Mouse (Mus musculus): Measurements from ENCODE around the gene B3gnt8.
A peak's percentile ranks its signal among the peaks of the same experiment; 100 is the strongest.

B3gnt8 gene

GRCm38 (mm10) chr7:25619722-25619991 lies 6.8 kb upstream of the B3gnt8 start:
- peak in 1 of 2 experiments; percentile 17 for DNase-seq

GRCm38 (mm10) chr7:25620101-25620500 lies 6.4 kb upstream of the B3gnt8 start:
- peak in 1 of 2 experiments; percentile 2 for DNase-seq

DNA sequence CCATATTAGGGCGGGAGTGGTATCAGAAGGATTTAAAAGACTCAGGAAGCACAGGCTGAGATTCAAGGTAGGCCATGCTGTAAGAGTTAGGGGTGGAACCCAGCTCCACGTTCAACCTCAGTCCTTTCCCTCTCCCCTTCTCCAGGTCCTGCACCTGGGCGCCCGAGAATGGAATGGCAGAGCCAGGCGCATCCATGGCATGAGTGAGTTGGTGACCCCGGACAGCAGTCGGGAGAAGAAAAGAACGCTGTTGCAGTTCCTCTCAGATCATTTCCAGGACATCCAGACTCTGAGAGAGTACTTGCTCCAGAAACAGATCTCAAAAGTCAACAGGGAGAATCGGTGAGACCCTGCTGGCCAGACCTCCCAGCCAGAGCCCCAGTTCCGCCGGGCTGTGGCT lies 5.7 kb upstream of the B3gnt8 start:
- no peak for DNase-seq

DNA sequence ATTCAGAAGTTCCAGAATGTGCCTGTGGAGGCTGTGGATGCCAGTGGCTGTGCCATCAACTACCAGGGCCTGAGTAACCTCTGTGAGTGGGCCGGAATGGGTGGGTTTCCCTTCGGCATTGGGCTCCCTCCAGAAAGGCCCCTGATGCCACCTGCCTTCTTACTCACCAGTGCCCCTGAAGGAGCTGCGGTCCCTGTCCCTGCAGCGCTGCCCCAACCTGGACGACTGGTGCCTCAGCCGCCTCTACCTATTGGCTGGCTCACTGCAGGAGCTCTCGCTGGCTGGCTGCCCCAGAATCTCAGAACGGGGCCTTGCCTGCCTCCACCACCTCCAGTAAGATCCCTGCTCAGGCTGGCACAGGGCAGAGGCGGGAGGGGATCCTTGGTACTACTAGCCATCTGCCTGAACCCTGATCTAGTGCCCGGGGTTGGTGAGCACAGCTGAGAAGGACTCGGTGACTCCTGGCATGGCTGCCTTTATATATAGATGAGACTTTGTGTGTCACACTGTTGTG lies 2.5 kb upstream of the B3gnt8 start:
- no peak for DNase-seq

GRCm38 (mm10) chr7:25624851-25625250 lies 1.6 kb upstream of the B3gnt8 start:
- no peak for DNase-seq

GRCm38 (mm10) chr7:25625594-25626250 lies 732 bp upstream of the B3gnt8 start:
- DNase-seq = peak; percentile 30 to 75

DNA sequence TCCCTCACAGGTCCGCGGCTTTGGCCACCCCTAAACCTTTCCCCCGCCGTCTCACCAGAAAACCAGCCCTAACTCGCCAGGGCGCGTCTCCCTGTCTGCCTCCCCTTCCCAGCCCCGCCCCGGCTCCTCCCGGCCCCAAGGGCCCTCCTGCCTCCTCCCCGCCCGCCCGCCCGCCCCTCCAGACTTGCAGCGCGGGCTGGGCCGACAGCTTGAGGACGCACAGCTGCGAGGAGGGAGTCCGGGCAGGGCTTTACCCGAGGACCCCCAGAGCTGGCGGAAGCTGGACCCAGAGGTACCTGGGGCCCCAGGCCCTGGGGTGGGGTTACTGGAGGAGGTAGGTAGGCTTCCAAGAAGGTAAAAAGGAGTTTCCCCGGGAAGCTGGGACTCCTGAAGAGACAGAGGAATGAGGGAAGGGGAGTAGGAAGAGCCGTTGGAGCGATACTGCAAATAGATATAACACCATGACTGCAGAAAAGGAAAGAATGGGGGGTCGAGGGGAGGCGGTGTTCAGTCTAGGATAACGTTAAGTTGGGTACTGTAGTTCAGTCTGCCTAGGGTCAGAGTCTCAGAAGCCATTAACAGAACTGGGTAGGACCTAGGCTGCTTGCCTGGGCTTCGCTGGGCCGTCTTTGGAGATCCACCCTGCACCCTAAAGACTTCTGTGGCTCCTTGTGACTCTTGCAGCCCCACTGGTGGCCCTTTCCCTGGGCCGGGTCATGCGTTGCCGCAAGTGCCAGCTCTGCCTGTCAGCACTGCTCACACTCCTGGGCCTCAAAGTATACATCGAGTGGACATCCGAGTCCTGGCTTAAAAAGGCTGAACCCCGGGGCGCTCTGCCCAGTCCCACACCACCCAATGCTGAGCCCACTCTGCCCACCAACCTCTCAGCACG lies 1.2 kb downstream of the B3gnt8 start:
- DNase-seq = peak; percentile 83 to 85

- DNase-seq = no peak
These were observed 1.8 kb downstream of the B3gnt8 start for GRCm38 (mm10) chr7:25628323-25628620.

DNA sequence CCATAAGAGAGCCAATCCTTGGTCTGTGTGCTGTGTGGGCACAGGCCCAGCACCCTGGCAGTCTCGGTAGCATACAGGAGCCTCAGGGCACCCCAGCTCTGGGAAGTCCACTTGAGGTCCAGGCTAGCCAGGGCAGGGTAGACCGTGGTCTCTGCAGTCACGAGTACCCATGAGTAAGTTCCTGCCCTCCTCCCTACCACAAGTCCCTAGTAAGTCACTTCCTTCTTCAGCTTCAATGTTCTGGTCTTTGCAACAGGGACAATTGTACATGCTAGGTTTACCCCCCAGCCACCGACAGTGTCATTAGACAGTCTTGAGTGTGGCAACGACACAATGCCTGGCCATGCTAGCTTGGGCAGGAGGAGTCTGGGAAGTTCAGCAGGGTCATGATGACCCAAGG lies 6.2 kb downstream of the B3gnt8 start:
- DNase-seq = no peak

DNA sequence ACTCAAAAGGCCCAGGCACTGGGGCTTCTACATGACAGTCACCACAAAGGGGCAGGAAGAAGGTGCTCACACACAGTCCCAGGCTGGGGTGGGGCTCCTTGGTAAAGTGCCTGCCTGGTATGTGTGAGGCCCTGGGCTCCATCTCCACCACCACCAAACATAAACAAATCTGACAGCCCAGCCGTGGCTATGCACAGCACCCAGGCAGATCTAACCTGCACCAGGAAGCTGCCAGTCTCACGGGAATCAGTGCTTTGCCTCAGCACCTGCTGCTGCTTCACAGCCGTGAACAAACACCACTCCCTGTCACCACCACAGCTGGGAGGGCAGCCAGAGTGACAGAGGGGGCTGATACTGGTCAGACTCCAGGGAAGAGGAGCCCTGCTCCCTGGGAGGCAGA lies 9.9 kb downstream of the B3gnt8 start:
- DNase-seq = no peak

DNA sequence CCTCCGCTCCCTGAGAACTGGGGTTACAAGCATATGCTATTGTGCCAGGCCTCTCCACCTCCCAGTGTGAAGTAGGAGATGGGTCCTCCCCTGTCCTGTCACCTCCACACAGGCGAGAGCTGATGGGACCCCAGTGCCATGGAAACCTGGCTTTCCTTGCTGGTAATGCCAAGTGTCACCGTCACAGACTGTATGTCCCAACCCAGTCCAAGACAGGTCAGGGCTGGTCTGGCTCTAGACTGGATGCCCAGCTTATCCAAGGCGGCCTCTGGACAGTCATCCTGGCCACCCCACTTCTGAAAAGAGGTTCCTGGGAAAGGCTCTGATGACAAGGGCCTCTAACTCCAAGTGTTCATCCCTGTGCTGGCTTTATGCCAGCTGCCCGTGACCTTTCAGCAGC lies 10.6 kb downstream of the B3gnt8 start:
- no peak for DNase-seq

DNA sequence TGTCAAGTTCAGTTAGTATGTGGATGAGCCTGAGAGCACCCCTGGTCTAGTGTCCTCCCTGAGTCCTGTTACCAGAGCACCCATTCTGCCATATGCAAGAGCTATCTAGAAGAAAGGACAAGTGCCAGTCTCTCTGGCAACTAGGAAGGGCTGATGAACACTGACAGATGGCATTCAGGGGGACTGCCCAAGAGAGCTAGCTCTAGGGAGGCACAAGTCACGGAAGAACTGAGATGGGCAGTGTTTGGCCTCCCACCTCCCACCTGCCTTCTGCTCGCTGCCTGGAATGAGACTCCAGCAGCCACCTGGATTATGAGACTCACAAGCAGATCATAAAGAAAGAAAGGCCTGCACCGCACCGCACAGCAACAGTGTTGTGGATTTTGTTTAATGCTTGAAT lies 13.3 kb downstream of the B3gnt8 start:
- no peak for DNase-seq

DNA sequence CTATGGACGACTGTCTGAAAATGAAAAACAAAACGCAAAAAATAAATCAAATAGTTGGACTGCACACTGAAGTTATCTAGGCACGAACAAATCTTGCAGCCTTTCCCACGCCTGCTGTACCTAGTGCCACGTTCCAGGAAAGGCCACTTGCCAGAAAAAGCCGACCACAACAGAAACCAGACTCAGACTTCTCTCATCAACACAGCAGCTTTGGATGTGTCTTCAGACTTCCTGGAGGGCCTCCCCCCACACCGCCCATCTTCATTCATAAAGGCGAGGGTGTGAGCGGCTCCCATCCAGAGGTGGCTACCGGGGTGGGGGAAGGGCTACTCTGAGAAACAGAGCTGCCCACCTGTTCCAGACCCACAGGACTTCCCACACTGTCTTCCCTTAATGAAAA lies 17.7 kb downstream of the B3gnt8 start:
- DNase-seq = no peak

DNA sequence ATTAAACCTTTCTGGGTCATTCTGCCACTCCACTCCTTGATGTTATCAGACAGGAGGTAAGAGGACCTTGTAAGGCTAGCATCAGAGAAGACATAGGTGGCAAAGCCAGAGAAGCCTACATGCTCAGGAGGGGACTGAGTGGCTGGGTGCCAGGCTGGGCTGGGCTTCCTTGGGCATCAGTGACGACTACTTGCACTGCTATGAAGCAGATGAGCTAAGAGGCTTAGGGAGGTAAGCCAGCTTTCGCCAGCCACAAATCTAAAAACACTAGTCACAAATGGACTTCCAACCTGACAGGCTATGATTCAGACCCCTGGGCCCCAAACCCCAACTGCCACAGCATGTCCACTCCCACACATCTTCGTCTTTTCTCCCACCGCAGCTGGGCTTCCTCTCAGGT lies 18.2 kb downstream of the B3gnt8 start:
- no peak for DNase-seq

DNA sequence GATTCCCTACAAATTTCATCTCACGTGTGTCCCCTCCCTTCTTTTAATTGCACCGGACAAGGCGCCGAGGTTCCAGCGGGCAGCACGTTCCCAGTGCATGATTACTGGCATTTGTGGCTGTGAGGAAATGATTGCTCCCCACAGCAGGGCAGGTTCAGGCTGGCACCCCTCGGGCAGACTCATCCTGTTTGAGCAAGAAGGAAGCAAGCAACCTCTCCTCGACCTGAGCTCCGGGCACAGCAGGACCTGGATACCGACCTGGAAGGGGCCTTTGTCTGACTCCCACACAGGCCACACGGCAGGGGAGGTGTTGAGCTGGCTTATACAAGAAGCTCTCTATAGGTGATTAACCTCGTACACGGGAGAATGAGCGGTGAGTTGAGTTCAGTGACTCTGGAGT lies 18.6 kb downstream of the B3gnt8 start:
- peak; percentile 37 to 42 for DNase-seq

DNA sequence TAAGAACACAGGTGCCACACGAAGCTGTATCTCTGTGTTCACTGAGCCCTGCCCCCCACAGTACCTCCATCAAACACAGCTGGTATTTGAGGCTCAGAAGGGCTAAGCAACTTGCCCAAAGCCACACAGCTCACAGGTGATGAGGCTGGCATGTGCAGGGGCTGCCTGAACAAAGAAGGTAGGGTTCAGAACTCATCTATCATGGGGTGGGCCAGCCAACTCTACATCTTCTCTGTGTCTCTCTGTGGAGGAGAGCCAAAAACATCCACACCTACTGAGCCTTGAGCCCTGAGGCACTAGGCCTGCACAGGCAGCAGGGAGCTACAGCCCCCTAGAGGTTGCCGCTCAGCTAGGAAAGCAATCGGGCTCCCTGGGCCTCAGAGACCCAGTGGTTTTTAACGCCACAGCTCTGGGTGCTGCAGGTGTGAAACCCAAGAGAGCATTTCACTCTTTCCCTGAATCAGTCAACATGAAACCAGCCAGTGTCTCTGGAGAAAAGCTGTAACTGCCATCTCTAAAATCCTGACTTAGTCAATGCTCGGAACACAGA lies 21.2 kb downstream of the B3gnt8 start:
- DNase-seq = no peak

DNA sequence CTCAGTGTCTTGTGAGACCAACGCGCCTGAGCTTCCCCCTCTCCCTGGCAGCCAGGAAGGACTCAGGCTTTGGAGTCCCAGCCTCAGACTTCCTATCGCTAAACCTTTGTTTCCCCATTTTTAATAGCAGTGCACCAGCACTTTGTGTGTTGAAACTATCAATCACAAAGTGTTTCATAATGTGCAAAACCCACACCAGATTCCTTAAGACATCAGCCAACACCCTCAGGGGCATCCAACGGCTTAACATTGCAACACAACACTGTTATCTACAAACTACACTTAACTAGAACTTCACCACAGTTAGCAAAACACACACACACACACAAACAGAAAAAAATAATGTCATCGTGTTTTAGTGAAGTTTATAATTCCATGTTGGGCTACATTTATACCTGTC lies 23.4 kb downstream of the B3gnt8 start:
- no peak for DNase-seq

DNA sequence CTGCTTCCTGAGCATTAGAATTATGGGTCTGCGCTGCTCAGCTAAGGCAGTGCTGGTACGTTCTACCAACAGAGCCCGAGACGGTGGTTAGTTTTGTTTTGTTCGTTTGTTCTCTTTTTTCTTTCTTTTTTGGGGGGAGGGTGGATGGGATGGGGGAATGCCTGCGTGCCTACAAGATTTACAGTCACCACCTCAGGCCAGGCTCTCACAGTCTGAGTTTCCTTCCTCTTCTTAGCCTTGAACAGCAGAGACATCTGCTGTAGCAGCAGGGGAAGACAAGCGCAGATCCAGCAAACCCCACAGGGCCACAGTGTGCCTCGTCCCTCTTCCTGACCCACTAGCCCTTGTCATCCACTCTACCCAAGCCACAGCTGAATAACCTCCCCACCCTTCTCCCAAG lies 24.8 kb downstream of the B3gnt8 start:
- DNase-seq = no peak

DNA sequence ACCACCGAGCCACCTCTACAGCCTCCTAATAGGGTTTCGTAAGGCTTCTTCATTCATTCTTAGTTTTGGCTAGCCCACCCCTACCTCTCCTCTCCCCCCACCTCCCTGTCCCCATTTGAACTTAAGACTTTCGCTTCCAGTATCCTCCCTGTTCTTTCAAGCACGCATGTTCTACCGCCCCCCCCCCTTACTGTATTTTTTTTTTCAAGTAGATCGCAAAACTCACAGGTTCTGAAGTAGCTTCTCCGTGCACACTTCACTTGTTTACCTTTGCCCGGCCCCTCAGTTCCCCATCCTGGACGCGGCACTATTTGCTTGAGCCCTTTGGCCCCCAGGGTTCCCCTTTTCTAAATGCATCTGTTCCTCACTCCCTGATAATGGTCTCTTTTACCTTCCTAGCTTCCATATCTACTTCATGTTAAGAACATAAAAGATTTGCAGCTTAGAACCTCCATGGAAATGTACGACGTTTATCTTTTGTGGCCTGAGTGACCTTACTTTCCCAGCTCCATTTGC lies 25.8 kb downstream of the B3gnt8 start:
- DNase-seq = no peak

GRCm38 (mm10) chr7:25655601-25656428 lies 29.4 kb downstream of the B3gnt8 start:
- DNase-seq = peak; percentile 82 to 83

DNA sequence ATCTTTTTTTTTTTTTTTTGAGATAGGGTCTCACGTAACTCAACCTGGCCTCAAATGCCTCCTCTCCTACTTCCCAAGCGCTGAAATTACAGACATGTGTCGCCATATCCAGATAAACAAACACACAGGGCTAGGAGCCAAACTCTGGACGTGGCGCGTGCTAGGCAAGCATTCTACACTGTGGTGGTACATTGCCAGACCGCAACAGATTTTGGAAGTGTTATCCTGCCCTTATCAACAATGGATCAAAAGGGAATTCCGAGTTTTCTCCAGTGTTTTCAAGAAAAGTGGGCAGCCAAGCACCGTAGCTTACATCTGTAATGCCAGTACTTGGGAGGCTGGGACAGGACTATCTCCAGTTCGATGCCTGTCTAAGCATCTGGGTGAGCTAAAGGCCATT lies 31.3 kb downstream of the B3gnt8 start:
- peak in 1 of 2 experiments; percentile 52 for DNase-seq

GRCm38 (mm10) chr7:25658657-25659472 lies 32.4 kb downstream of the B3gnt8 start, which contains the start of the genes Bckdha and Exosc5:
TSS of gene Bckdha (minus strand) at chr7:25658981.
TSS of gene Exosc5 (plus strand) at chr7:25659164.
- DNase-seq = peak; percentile 99 to 100
